9 mouse cellular contexts compared by ENCODE assay signal in genomic region chr11:118584826-118585225, GRCm38 (mm10).
DNase-seq lines count a peak whose midpoint lies in the region; ATAC-seq and TF ChIP-seq lines count a peak whose summit lies in the region.
"Had no signal": no experiment of that assay in that cellular context is flagged by ENCODE, and none has a peak within 500 bp of the region (broad histone marks: within the 10 kb centered on the region; RNA-seq: fewer than 3 reads in every experiment).

No protein-coding gene starts in this region.

- H3K27ac ChIP-seq in liver, embryonic 12.5 days = no peak overlapping the region
- no peak overlapping the region for H3K27ac ChIP-seq in gastrocnemius, adult 2 months
- H3K27ac ChIP-seq in limb, embryonic 10.5 days = no peak overlapping the region
- H3K27ac ChIP-seq: neural tube, embryonic 13.5 days had no signal

- no peaks in the 10 kb centered on the region for H3K27me3 ChIP-seq in liver, embryonic 12.5 days (replicated peaks)
- no peaks in the 10 kb centered on the region for H3K27me3 ChIP-seq in limb, embryonic 10.5 days (ENCODE audit: low read depth, poor library complexity, severe bottlenecking)
- H3K27me3 ChIP-seq: neural tube, embryonic 13.5 days had no signal

- DNase-seq in liver (peak; percentile 80), adipocyte (ENCODE audit: low spot score) (peak; percentile 83)
- peak; percentile 76 for DNase-seq in gastrocnemius, adult 2 months
- peak; percentile 97 for DNase-seq in limb, embryonic 10.5 days (ENCODE audit: low spot score)
- DNase-seq in ovary, postnatal 10 days (ENCODE audit: low spot score) = peak; percentile 71
- peak; percentile 69 for DNase-seq in yolk sac, embryonic 10.5 days (ENCODE audit: low spot score)
- no peak for DNase-seq in layer of hippocampus, adult 11-12 months (ENCODE audit: low spot score)

- WGBS in liver, embryonic 12.5 days (ENCODE audit: insufficient replicate concordance) = 5% methylated on average over 15 of the region's 15 CpGs
- WGBS in limb, embryonic 10.5 days = 5% methylated on average over 15 of the region's 15 CpGs

- no peak overlapping the region for H3K9ac ChIP-seq in liver, embryonic 12.5 days
- H3K9ac ChIP-seq: neural tube, embryonic 13.5 days had no signal

- intact Hi-C loops in gastrocnemius, adult 2 months (cut with DNase I) = no loop called here

- H3K4me2 ChIP-seq in liver, embryonic 12.5 days = no peak overlapping the region
- H3K4me2 ChIP-seq: neural tube, embryonic 13.5 days had no signal

- no peak for TF ChIP-seq CTCF in gastrocnemius, adult 2 months (IDR thresholded peaks at IDR 0.05)

- no peaks in the 10 kb centered on the region for H3K4me1 ChIP-seq in liver, embryonic 12.5 days
- H3K4me1 ChIP-seq in limb, embryonic 10.5 days = no peaks in the 10 kb centered on the region

- no peaks in the 10 kb centered on the region for H3K9me3 ChIP-seq in liver, embryonic 12.5 days (replicated peaks)
- H3K9me3 ChIP-seq in limb, embryonic 10.5 days (replicated peaks) = no peaks in the 10 kb centered on the region
- H3K9me3 ChIP-seq: neural tube, embryonic 13.5 days had no signal

- no peaks in the 10 kb centered on the region for H3K36me3 ChIP-seq in liver, embryonic 12.5 days
- no peaks in the 10 kb centered on the region for H3K36me3 ChIP-seq in limb, embryonic 10.5 days
- H3K36me3 ChIP-seq: neural tube, embryonic 13.5 days had no signal

- no peak overlapping the region for H3K4me3 ChIP-seq in liver, embryonic 12.5 days
- no peak overlapping the region for H3K4me3 ChIP-seq in gastrocnemius, adult 2 months
- no peak overlapping the region for H3K4me3 ChIP-seq in limb, embryonic 10.5 days
- H3K4me3 ChIP-seq: neural tube, embryonic 13.5 days had no signal

- no peak for ATAC-seq in liver, embryonic 12.5 days
